Mouse (Mus musculus) heart, postnatal 14 days (tissue): ENCODE data around the gene Ago4. TPM values are rescaled to one million over a fixed set of nuclear protein-coding genes. Genes with fewer than 3 reads are reported as not detected.

Source experiments
- microRNA-seq, 2 experiments: library from miRNA; unstranded; fragments of <30 nt; microRNA quantifications; one replicate each; pipeline ENCODE4 v1.2.0; 2021 to 2022
- total RNA-seq, 2 experiments: library from RNA; stranded (reverse); gene quantifications; 2 replicates each; pipeline ENCODE4 v1.2.3; 2021

Gene Ago4
- total RNA-seq, 2 experiments from 2014 or later: 5.4 to 5.5 TPM

Small RNA genes lying within 50 kb of the gene (microRNA-seq; reads per million reads assigned to microRNA genes)
- 0 to 0.54 reads per million in 2 experiments for gene Mir7119

Other genes with a start within 250 kb of the Ago4 start
- under 1 TPM; 0.79 to 0.85 TPM for gene Col8a2, start 246.7 kb downstream of the Ago4 start, total RNA-seq
- 10 to 100 TPM; 13.4 to 13.6 TPM for gene Adprhl2, start 211.8 kb downstream of the Ago4 start, total RNA-seq
- under 1 TPM; 0.74 to 0.98 TPM for gene Tekt2, start 207.8 kb downstream of the Ago4 start, total RNA-seq
- gene Ago3, start 103.9 kb downstream of the Ago4 start, total RNA-seq: 10 to 100 TPM; 14.5 to 15.0 TPM
- gene Ago1, start 64.9 kb downstream of the Ago4 start, total RNA-seq: 10 to 100 TPM; 15.0 to 15.6 TPM
- 1 to 10 TPM; 1.9 to 4.6 TPM for gene Clspn, start 23.5 kb upstream of the Ago4 start, total RNA-seq
- gene 5730409E04Rik, start 76.3 kb upstream of the Ago4 start, total RNA-seq: 1 to 10 TPM; 7.7 to 8.4 TPM
- 100 to 1,000 TPM; 121 to 122 TPM for gene Psmb2, start 144.2 kb upstream of the Ago4 start, total RNA-seq
- not detected for gene Tfap2e, start 202.8 kb upstream of the Ago4 start, total RNA-seq
- 10 to 100 TPM; 12.5 to 15.0 TPM for gene Ncdn, start 220.0 kb upstream of the Ago4 start, total RNA-seq
- gene AU040320, start 220.1 kb upstream of the Ago4 start, total RNA-seq: 10 to 100 TPM; 29.9 to 30.3 TPM